Mouse (Mus musculus) ZHBTc4 (cell line): Measurements from ENCODE around the gene Plpp1.
A peak's percentile ranks its signal among the peaks of the same experiment; 100 is the strongest.

ENCODE experiments used
- DNase-seq: peaks from one replicate; pipeline ENCODE4 v3.0.0-alpha.2; 2011; ENCODE audit warnings: low read depth, low spot score

Plpp1 gene

DNA sequence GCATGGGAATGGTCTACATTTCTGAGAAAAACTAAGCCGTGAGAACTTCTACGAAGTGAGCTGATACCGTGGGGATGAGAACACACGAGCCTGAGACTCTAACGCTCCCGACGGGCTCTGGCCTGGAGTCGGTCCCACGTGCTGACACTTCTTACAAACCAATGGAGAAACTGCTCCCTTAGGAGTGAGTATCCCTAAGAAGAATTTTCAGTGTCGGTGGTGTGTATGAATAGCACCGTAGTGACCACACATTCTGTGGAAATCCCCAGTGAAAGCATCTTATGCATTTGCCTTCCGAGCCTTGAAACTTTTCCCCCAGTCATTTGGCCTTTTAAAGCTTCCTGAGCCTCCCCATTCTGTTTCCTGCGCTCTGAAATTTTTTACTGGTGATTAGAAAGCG, 27.7 kb upstream of the Plpp1 start:
- no peak for DNase-seq

DNA sequence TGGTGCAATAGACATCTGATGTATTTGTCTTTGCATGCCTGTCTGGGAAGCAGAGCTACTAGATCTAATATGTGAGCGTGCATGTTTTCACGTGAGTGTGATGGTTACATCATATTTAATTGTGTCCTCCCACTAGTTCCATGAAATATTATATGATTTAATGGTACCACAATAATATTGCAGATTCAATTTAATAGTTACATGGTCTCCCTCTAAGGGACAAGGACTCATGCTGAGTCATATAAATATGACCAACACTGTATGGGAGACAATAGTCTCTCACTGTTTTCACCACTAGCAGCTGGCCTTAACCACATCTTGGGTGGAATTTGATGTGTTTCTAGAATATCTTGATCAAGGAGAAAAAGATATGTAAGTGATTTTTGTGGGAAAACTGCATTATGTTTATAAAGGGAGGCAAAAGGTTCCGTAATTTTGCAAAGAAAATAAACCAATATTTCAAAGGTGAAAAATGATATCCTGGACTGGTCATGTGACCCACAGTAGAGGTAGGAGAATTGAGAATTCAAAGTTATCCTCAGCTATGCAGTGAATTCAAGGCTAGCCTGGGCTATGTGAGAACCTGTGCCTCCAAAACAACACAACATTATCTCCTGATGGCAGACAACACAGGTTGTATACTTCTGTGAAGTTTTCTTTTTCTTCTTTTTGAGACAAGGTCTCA, 26.5 kb upstream of the Plpp1 start:
- no peak for DNase-seq

DNA sequence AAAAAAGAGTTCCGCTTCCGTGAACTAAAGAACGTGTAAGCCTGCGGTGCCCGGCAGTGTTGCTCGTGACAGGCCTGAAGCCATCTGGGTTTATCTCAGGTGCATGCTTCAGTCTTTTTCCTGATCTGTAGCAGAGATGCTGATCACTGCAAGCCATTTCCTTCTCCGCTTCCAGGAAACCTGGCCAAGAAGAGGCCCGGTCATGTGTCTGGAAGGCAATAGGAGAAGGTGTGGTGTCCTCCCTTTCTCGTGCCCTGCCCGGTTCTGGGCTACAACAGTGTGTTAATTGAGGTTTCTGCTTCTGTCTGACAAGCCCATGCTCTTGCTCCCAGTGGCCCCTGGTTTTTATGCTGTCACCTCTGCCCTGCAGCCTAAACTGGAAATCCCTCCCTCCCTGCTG, 24.7 kb upstream of the Plpp1 start:
- DNase-seq, result no peak

DNA sequence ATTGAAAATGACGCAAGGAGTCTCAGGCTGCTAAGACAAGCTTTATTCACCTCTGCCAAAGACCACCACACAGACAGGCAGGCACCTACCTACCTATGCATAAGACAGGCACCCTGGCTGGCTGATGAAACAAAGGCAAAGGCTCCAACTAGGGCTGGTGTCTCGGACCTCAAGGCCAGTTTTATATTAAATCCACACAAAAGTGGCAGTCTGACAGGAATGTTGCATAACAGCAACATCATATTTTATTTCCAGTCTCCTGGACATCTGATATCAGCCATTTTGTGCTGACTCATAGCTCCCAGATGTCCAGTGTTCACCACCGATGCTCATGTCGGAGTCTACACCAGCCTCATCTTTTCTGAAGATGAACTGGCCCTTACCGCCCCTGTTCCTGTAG, 22.2 kb upstream of the Plpp1 start:
- no peak for DNase-seq

DNA sequence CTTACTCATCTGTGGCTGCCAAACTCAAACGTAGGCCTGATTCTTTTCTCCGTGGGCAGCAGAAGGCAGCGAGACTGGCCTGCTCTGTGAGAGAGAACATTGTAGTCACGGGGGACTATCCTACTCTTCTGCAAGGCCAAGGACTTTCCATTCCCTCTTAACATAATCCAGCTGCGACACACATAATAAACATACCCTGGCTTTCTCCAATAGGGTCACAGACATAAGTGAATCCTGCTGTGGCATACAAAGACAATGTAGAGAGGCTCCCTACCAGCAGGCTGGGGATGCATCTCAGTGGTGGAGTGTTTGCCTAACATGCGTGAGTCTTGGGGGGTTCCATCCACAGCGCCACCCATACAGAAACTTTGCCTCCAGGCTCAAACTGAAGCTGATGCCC, 15.3 kb upstream of the Plpp1 start:
- no peak for DNase-seq

DNA sequence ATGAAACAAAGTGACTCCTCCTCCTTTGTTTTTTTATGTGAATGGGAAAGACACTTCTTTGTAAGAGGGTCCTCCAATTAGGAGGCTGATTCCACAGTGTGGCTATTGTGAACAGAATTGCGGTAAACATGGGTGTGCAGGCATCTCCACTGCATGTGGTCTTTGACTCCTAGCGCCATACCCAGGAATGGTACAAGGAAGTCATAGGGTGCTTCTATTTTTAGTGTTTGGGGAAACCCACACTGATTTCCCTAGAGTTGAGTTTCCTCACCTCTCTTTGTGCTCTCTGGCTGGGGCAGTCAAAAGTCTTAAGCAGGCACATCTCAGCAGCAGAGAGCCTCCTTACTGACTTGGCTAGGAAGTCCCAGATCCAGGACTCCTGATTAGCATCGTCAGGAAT, 14.4 kb upstream of the Plpp1 start:
- DNase-seq, result peak; percentile 24

DNA sequence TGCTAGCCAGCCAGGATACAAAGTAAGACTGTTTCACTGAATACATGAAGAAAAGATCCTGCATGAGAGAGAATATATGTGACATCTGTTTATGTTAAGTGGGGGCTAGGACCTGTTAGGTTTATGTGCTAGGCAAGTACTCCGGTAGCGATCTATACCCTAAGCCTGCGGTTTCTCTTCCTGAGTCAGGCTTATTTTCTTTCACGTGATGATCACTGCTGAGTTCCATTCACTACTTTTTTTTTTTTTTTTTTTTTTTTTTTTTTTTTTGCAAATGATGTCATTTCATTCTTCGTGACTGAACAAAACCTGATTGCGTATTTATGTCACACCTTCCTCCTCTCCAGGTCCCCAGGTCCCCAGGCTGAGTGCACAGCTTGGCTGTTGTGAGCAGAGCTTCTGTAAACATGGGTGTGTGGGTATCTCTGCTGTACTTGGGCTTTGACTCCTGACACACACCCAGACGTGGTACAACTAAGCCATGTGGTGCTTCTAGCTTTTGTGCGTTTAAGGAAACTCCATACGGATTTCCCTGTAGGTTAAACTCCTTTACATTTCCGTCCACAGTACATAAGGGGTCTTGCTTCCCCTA, 13.6 kb upstream of the Plpp1 start:
- DNase-seq, result no peak

DNA sequence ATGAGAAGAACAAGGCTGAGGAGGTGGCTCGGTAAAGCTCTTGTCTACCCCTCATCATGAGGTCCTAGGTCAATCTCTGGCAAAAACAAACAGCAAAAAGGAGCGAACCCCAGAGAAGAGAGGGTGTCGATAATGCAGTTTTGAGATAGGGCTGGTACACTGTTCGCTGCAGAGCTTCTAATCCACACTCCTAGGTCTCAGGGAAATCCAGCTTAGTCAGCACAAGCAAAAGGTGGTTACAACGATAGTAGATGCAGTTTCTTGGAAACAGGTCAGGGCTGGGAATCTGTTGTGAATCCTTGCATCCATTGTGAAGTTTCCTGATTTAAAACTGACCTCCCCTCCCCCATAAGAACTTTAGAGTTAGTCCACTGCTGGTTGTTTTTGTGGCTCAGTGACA, 9.8 kb upstream of the Plpp1 start:
- DNase-seq, result no peak

DNA sequence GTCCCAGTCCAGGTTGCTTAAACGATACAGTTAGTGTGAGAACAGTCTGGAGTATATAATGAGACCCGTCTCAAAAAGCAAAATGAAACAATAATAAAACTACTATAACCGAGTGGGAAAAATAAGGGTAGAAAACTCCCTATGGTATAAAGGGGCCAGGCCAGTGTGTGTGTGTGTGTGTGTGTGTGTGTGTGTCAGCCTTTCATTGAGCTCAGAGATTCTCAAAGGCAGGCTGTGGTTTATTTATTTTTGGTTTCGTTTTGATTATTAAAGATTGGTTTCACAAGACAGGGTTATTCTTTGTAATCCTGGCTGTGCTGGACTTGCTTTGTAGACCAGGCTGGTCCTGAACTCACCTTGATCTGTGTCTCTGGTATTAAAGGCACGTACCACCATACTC, 8.7 kb upstream of the Plpp1 start:
- DNase-seq, result no peak

DNA sequence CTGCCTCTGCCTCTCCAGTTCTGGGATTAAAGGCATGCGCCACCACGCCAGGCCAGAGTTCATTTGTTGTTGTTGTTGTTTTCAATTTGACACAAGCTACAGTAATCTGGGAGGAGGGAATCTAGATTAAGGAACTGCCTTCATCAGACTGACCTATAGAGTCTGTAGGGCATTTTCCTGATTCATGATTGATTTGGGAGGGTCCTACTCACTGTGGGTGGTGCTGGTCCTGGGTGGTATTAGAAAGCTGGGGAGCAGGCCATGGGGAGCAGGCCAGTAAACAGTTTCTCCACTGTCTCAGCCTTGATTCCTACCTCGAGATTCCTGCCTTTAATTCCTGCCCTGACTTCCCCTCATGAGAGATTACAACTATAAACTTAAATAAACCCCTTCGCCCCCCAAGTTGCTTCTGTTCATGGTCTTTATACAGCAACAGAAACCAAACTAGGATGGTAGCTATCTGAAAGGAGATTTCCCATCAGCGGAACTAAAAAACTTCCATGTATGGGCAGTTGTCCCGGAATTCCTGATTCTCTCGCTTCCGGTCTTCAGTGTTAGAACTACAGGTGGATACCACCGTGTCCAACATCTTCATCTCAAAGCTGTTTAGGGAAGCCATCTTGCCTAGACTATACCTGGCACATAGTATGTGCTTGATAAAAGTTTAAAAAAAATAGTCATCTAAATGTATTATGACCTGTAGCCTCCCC, 2.2 kb upstream of the Plpp1 start:
- peak; percentile 68 for DNase-seq

DNA sequence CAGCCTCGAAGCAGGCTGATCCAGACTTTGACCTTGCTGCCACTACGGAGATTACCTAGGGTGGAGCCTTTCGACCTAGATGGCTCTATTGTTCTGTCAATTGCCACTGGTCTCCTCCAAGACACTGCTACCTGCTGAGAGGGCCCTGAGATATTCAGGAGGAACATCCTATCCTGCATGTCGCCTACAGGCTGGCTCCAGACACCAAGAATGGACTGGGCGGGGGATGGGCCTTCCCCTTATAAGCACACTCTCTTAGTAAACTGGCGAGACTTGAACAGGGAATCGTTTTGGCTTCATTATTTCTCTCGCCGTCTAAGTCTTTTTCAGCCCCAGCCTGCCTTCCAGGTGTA, 1.7 kb upstream of the Plpp1 start:
- peak; percentile 71 for DNase-seq

DNA sequence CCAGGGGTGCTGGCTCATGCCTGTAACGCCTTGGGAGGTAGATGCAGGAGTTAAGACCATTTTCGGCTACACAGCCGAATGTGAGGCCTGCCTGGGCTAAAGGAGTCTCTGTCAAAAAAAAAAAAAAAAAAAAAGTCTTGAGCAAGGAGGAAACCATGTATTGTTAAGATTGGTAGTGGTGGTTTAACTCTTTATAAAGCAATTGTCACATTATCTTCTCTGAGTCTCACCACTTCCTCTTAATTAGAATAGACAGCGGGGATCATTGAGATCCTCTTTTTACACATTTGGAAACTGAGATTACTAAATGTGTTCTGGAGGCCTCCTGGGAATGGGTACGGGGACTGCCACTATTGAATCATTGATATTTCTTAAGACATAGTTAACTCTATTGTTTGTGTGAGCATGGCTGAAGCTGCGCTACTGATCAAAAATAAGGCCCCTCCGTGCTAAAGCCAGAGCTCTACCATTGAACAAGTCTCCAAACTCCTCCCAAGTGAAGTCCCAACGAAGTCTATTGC, 811 bp upstream of the Plpp1 start:
- DNase-seq, result peak; percentile 49

DNA sequence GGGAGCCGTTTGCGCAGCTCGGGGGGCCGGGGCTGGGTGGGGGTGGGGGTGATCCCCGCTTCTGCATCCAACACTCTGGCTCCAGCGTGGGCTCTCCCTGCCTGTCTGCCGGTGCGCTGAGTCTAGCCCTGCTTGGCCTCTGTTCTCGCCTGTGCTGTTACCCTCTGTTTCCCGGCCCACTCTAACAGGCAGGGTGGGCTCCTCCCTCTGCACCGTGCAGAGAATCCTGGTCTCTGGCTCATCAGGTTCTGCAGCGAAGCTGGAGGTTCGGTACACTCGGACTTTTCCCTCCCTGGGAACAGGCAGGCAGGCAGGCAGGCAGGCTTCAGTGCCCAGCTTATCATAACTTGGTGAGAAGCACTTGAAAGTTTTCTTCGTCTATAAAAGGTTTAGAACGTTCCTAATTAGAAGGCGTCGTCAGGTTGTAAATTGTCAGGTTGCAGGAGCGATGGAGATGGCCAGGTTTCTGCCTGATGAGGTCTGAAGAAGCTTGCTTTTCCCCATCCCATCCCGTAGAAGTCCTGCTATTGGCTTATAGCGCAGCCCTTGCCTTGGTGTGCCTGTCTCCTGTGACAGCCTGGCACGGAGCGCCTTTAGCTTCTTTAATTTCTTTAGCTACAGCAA, 901 bp downstream of the Plpp1 start:
- DNase-seq, result peak; percentile 74

DNA sequence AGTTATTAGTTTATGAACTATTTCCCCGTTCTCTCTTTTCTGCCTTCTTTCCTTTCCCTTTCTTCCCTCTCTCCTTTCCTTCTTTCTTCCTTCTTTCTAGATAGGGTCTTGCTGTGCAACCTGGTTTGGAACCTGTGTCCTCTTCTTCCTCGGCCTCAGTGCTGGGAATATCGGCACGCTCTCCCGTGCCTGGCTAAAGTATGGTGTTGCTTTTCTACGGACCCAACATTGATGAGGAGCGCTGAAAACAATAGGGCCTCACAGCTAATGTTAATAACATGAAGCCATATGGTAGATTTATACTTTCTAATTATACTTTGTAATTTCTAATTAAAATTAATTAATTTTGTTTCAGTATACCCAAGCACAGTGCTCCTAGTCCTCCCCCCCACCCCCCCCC, 2.5 kb downstream of the Plpp1 start:
- no peak for DNase-seq

DNA sequence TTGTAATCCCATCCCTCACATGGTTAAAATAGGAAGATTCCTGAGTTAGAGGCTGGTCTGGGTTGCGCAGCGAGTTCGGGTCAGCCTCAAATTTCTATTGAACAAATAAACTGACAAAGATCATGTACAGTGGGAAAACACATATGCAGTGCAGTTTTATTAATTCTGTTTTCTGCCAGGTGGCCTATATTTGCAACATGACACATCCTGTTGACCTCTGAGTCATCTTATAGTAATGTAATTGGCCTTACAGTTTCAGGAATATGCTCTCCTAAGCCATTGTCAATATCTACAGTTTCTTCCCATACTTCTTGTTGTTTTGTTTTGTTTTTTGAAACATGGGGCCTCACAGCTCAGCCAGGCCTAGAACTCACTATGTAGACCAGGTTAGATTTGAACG, 3.1 kb downstream of the Plpp1 start:
- no peak for DNase-seq

DNA sequence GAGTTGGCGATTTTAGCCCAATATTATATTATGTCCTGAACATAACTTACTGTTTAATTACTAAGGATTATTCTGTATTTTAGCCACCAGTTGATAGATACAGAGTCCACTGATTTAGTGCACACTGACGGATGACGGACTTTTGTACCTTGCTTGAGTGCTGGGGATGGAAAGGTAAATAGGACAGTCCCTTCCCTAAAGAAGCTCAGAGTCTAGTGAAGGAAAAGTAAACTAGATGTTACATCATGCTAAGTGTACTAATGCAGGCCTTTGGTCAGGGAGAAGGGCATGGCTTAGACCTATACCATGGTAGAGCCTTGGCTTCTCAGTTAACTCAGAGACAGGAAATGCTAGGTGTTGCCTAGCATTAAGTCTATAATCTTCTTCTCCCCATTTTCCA, 4.9 kb downstream of the Plpp1 start:
- no peak for DNase-seq

DNA sequence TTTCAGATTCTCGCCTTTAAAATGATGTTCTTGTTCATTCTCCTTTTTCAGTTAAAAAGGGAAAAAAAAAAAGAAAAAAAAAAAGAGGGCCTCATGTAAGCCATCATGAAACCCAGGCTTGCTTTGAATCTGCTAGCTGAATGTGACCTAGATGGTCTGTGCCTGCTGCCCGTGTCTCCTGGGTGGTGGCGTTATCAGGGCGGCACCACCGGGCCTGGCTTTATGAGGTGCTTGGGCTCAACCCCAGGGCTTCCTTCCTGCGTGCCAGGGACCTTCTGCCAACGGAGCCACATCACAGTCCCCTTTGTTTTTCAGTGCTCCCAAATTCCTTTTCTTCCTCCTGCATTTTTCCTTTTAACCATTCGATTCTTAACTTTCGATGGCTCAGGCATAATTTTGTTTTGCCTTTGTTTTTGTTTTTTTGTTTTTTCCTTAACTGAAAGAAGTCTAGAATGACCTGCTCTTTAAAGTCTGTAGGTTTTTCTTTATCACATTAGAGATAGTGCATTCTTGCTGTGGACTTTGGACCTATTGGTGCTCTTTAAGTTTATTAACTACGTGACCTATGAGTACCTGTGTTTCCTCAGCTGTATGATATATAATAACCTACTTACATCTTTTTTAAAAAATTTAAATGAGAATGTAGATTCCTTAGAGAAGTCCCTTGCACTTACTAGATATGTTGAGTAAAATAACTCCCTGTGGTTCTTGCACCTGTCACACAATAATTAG, 7.5 kb downstream of the Plpp1 start:
- no peak for DNase-seq

DNA sequence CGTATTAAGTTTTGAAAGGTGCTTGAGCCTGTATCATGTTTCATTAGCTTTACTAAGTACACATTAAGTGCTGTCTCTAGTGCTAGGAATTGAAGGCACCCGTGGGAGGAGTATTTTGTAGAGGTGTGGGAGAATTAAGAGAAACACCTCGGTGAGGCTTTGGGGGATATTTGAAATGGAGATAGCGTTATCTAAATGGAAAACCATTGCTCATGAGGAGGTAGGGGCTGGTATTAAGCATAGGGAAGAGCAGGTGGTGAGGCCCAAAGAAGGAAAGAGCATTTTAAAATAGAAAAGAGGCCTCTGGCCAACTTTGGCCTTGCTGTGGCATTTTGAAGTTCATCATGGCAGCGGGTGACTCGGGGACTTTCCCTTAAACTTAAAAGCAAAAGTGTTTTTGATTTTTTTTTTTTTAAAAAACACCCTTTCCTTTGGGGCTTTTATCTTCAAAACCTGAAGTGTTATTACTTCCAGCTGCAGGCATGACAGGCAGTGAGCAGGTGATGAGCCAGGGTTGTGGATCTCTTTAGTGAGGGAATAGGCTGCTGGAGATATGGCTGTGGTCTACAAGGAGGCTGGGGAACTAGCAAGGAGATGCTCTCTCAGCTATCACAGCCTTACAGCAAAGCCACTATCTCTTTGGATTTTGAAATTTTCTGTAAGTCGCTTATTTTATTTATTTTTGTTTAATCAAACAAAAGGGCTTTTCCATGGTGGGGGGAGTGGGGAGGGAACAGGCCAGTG, 9.1 kb downstream of the Plpp1 start:
- DNase-seq, result no peak

DNA sequence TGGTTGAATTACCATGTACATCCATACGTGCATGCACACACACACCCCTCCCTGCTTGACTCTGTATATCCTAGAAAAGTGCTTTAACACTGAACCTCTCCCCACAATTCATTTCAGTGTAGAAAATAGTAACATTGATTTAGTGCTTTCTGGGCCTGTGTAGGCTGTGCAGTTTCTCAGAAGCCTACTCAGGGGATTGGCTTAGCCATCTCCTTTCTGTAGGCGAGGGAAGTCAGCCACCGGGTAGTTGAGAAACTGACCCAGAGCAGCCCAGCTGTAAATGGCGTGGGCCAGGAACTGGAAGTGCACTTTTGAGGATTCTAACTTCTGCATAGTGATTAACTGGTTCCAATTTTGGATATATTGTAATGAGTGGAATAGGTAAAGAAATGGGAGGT, 9.7 kb downstream of the Plpp1 start:
- no peak for DNase-seq

DNA sequence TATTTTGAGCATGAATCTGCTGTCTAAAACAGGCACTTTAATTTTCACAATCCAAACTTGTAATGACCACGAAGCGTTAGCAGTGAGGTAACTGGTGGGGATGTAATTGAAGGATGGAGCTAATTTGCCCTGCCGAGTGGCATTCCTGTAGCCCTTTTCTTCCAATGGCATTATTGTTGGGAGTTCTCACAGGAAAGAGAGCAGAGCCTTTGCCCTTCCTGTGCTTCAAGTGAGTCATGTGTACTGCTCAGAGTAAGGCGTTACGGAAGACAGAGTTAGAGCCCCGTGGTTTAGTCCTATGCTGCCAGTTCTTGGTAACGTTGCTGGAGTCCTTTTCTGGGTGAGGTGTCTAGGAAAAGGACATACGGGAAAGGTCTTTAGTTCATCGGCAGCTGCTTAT, 10.2 kb downstream of the Plpp1 start:
- DNase-seq, result no peak

DNA sequence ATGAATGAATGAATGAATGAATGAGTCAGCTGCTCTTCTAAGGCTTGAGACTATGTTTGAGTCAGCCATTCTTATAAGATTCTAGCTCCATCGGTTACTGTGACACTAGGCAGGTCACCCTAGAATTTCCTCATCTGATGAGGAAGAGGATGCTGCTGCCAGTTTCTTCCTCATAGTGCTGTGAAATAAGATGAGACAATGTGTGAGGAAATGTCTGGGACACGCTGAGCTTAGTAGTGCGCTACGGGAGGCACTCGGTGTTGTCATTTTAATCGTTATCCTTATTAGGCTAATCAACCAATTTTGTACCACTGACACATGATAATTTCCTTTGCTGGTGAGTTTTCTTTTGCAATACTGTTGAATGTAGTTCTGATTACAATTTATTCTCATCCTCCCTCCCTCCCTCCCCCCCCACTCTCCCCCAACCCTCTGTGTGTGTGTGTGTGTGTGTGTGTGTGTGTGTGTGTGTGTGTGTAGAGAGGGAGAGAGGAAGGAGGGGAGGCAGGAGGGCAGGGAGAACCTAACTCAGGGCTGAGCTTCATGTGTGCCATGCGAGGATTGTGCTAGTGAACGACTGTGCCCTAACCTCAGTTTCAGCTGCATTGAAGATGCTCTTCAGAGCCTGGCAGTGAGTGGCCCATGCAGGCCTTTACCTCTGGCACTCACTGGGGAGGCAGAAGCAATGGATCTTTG, 11.3 kb downstream of the Plpp1 start:
- DNase-seq, result no peak
